Mouse (Mus musculus) liver, embryonic 14.5 days (tissue): ENCODE data around the gene D230025D16Rik. TPM values are rescaled to one million over a fixed set of nuclear protein-coding genes. Genes with fewer than 3 reads are reported as not detected.

Experiments used
- ATAC-seq: fragments of 200-750 bp; cut with Nextera tagmentation; 2 replicates; pipeline ENCODE4 v1.8.0; 2017; ENCODE audit warnings: moderate number of reproducible peaks, mild to moderate bottlenecking, moderate library complexity; ENCODE audit not compliant: insufficient read depth
- DNase-seq, 3 experiments: peaks; one replicate each; pipeline ENCODE4 v3.0.0-alpha.2; 2012 to 2013; ENCODE audit warnings: low read depth in 3 of 3, low spot score in 3 of 3
- H3K27ac ChIP-seq: fragments of 300-500 bp; sonication (generic); 2 replicates; pipeline ENCODE4 v1.5.1; 2014; ENCODE audit warnings: moderate library complexity, mild to moderate bottlenecking, control low read depth, inconsistent platforms
- H3K27me3 ChIP-seq: fragments of 300-500 bp; sonication (generic); 2 replicates; pipeline ENCODE4 v1.6.1; 2014; ENCODE audit warnings: mild to moderate bottlenecking, low read length, moderate library complexity; ENCODE audit not compliant: control insufficient read depth, insufficient read depth
- H3K36me3 ChIP-seq: fragments of 300-500 bp; sonication (generic); replicated peaks from 2 replicates; pipeline ENCODE4 v1.6.1; 2014; ENCODE audit warnings: low read depth; ENCODE audit not compliant: control insufficient read depth, insufficient read depth
- H3K4me1 ChIP-seq, 2 experiments: fragments of 200-500 bp in 1 of 2; fragments of 300-500 bp in 1 of 2; sonication (generic) in 1 of 2; replicated peaks; 2 replicates each; pipeline ENCODE4 v1.6.1; 2012 to 2014; ENCODE audit warnings: antibody characterized with exemption in 1 of 2, inconsistent platforms in 1 of 2, low read length in 1 of 2; ENCODE audit not compliant: control insufficient read depth in 2 of 2, insufficient read depth in 2 of 2
- H3K4me2 ChIP-seq: fragments of 300-500 bp; sonication (generic); 2 replicates; pipeline ENCODE4 v1.6.1; 2014; ENCODE audit warnings: low read depth, mild to moderate bottlenecking, control low read depth, moderate library complexity
- H3K4me3 ChIP-seq, 2 experiments: fragments of 200-500 bp in 1 of 2; fragments of 300-500 bp in 1 of 2; sonication (generic) in 1 of 2; 2 replicates each; pipeline ENCODE4 v1.5.1; 2012 to 2014; ENCODE audit warnings: low read depth in 2 of 2, low read length in 2 of 2, mild to moderate bottlenecking in 2 of 2, control low read depth in 1 of 2, inconsistent platforms in 1 of 2, moderate library complexity in 1 of 2; ENCODE audit not compliant: insufficient read depth in 1 of 2
- H3K9ac ChIP-seq: fragments of 300-500 bp; sonication (generic); replicated peaks from 2 replicates; pipeline ENCODE4 v1.6.1; 2014; ENCODE audit warnings: mild to moderate bottlenecking, control low read depth, moderate library complexity
- H3K9me3 ChIP-seq: fragments of 300-500 bp; sonication (generic); 2 replicates; pipeline ENCODE4 v1.6.1; 2016; ENCODE audit warnings: low read length, mixed read lengths; ENCODE audit not compliant: control insufficient read depth
- CTCF ChIP-seq: IDR thresholded peaks from 2 replicates; pipeline ENCODE4 v1.5.1; 2016; ENCODE audit warnings: antibody characterized with exemption, low read depth, control low read depth
- EP300 ChIP-seq: IDR thresholded peaks from 2 replicates; pipeline ENCODE4 v1.6.1; 2016; ENCODE audit warnings: antibody characterized with exemption, low read depth
- WGBS: fragments of 180-500 bp; shearing (Covaris S2); extraction: QIAGEN DNeasy Blood & Tissue Kit; methylation state at CpG from one replicate; pipeline ENCODE4 v1.1.7; 2014; ENCODE audit not compliant: insufficient replicate concordance; 5-methylcytosine and 5-hydroxymethylcytosine counted together
- polyA plus RNA-seq, 2 experiments: library from polyadenylated mRNA; depleted of rRNA in 1 of 2; stranded (reverse) in 1 of 2; unstranded in 1 of 2; fragments of >200 nt; fragmentation: Nextera tagmentation in 1 of 2; extraction: Ambion mirVana in 1 of 2; gene quantifications; 2 replicates each; pipeline versions ENCODE4 v1.2.1 to v1.2.3; 2012 to 2014

The D230025D16Rik gene
- polyA plus RNA-seq, 2 experiments, result 11.9 to 14.7 TPM

GRCm38 (mm10) chr8:105270101-105270915 is 45.4 kb downstream of the D230025D16Rik start:
- DNase-seq (no peak), ATAC-seq (no peak)
- H3K9me3 ChIP-seq, result no peaks in the 10 kb centered on the region
- H3K9ac ChIP-seq, result no peak overlapping the region
- H3K27ac ChIP-seq, result no peak overlapping the region
- H3K4me2 ChIP-seq, result peak overlapping the region; percentile 25
- H3K36me3 ChIP-seq, result no peaks in the 10 kb centered on the region
- H3K4me1 ChIP-seq, result no peaks in the 10 kb centered on the region; a peak in 1 of 4 replicates
- peaks cover 88% of the 10 kb centered on the region for H3K27me3 ChIP-seq
- TF ChIP-seq EP300, result no peak
- 3% methylated on average over 39 of the region's 39 CpGs for WGBS
- H3K4me3 ChIP-seq, result no peak overlapping the region; a peak in 1 of 4 replicates

GRCm38 (mm10) chr8:105270916-105271186 is 45.9 kb downstream of the D230025D16Rik start:
- no peak overlapping the region for H3K4me3 ChIP-seq
- no peak overlapping the region for H3K9ac ChIP-seq
- peaks cover 0 to 1% of the 10 kb centered on the region in 2 experiments; a peak in 3 of 4 replicates for H3K4me1 ChIP-seq
- DNase-seq (no peak), ATAC-seq (no peak)
- no peak overlapping the region for H3K27ac ChIP-seq
- H3K9me3 ChIP-seq, result no peaks in the 10 kb centered on the region
- TF ChIP-seq CTCF (0 out of 2 replicates have a peak, but pooled peaks have one; percentile 2), EP300 (no peak)
- 6% methylated on average over 11 of the region's 11 CpGs for WGBS
- peaks cover 91% of the 10 kb centered on the region for H3K27me3 ChIP-seq
- H3K4me2 ChIP-seq, result no peak overlapping the region
- H3K36me3 ChIP-seq, result no peaks in the 10 kb centered on the region

GRCm38 (mm10) chr8:105275387-105275786 is 50.4 kb downstream of the D230025D16Rik start:
- WGBS, result 11% methylated on average over 11 of the region's 11 CpGs
- H3K4me3 ChIP-seq, result no peak overlapping the region
- peaks cover 4 to 6% of the 10 kb centered on the region in 2 experiments; a peak in 3 of 4 replicates for H3K4me1 ChIP-seq
- H3K9ac ChIP-seq, result no peak overlapping the region
- peaks cover 85% of the 10 kb centered on the region for H3K27me3 ChIP-seq
- no peaks in the 10 kb centered on the region for H3K36me3 ChIP-seq
- no peaks in the 10 kb centered on the region for H3K9me3 ChIP-seq
- no peak overlapping the region for H3K27ac ChIP-seq
- no peak for ATAC-seq
- TF ChIP-seq CTCF (no peak), EP300 (no peak)
- no peak for DNase-seq
- no peak overlapping the region for H3K4me2 ChIP-seq

- DNase-seq (no peak), ATAC-seq (no peak)
- Histone ChIP-seq H3K9me3 (no peaks in the 10 kb centered on the region), H3K27me3 (peaks cover 82% of the 10 kb centered on the region), H3K9ac (no peak within 1 kb of the TSS), H3K4me3 (peak within 1 kb of the TSS in 1 of 2 experiments; percentile 0; a peak in 1 of 4 replicates), H3K4me2 (peak within 1 kb of the TSS; percentile 30), H3K27ac (no peak within 1 kb of the TSS), H3K36me3 (no peaks in the 10 kb centered on the region), H3K4me1 (peaks cover 4 to 6% of the 10 kb centered on the region in 2 experiments; a peak in 3 of 4 replicates)
- TF ChIP-seq EP300 (no peak), CTCF (no peak)
- 8% methylated on average over 10 of the region's 10 CpGs for WGBS
Measured at GRCm38 (mm10) chr8:105275840-105276239, 50.9 kb downstream of the D230025D16Rik start, which contains the start of gene Nol3. Nol3 (plus strand) TSS chr8:105276140.

GRCm38 (mm10) chr8:105276292-105277120 is 51.6 kb downstream of the D230025D16Rik start:
- no peak overlapping the region for H3K9ac ChIP-seq
- peaks cover 78% of the 10 kb centered on the region for H3K27me3 ChIP-seq
- H3K36me3 ChIP-seq, result no peaks in the 10 kb centered on the region
- H3K4me2 ChIP-seq, result peak overlapping the region; percentile 30
- ATAC-seq (peak; percentile 52; the same call in 1 of the 2 replicates), DNase-seq (no peak)
- 3% methylated on average over 30 of the region's 30 CpGs for WGBS
- peaks cover 4 to 6% of the 10 kb centered on the region in 2 experiments; a peak in 3 of 4 replicates for H3K4me1 ChIP-seq
- H3K4me3 ChIP-seq, result peak overlapping the region in 1 of 2 experiments; percentile 0; a peak in 1 of 4 replicates
- no peak overlapping the region for H3K27ac ChIP-seq
- no peak for TF ChIP-seq CTCF
- TF ChIP-seq EP300, result no peak
- H3K9me3 ChIP-seq, result no peaks in the 10 kb centered on the region
